Mouse (Mus musculus) c-Kit-positive CD71-positive TER-119-negative erythroid progenitor cells, embryonic 14.5 days (primary cell): ENCODE measurements around the gene Vmn1r75.

ENCODE experiments used
- DNase-seq: peaks from one replicate; pipeline ENCODE4 v3.0.0-alpha.2; 2013; ENCODE audit warnings: low read depth

Gene Vmn1r75

GRCm38 (mm10) chr7:11874330-11874729, at the start of gene Vmn1r75:
TSS of gene Vmn1r75 (plus strand) at chr7:11874630.
- no peak for DNase-seq

- DNase-seq, result no peak
Observed at GRCm38 (mm10) chr7:11833680-11834079, 40.8 kb upstream of the Vmn1r75 start, which contains the start of gene Vmn1r74. TSS of gene Vmn1r74 (plus strand) at chr7:11833980.
